Mouse (Mus musculus) midbrain, embryonic 16.5 days (tissue): ENCODE measurements around the gene Fbxw2. TPM values are rescaled to one million over a fixed set of nuclear protein-coding genes. Genes with fewer than 3 reads are reported as not detected.
"Not testable (repeated sequence)": the region's sequence is repeated elsewhere in the genome, so short reads cannot be mapped to it uniquely, and the experiment has no call there.

Experiments used
- ATAC-seq: fragments of 200-750 bp; cut with Nextera tagmentation; 2 replicates; pipeline ENCODE4 v1.8.0; 2017; ENCODE audit warnings: moderate TSS enrichment
- H3K27ac ChIP-seq: fragments of 300-500 bp; sonication (generic); 2 replicates; pipeline ENCODE4 v1.5.1; 2014; ENCODE audit warnings: mild to moderate bottlenecking, low read length, mixed read lengths
- H3K27me3 ChIP-seq: fragments of 300-500 bp; sonication (generic); 2 replicates; pipeline ENCODE4 v1.6.1; 2014; ENCODE audit warnings: low read depth, low read length, mixed read lengths; ENCODE audit not compliant: control insufficient read depth, insufficient read depth
- H3K36me3 ChIP-seq: fragments of 300-500 bp; sonication (generic); 2 replicates; pipeline ENCODE4 v1.6.1; 2014; ENCODE audit warnings: mild to moderate bottlenecking, low read length, moderate library complexity, mixed read lengths; ENCODE audit not compliant: control insufficient read depth, insufficient read depth
- H3K4me1 ChIP-seq: fragments of 300-500 bp; sonication (generic); 2 replicates; pipeline ENCODE4 v1.6.1; 2014; ENCODE audit warnings: mild to moderate bottlenecking, low read length, mixed read lengths; ENCODE audit not compliant: control insufficient read depth, insufficient read depth
- H3K4me2 ChIP-seq: fragments of 300-500 bp; sonication (generic); 2 replicates; pipeline ENCODE4 v1.6.1; 2014; ENCODE audit warnings: mild to moderate bottlenecking, low read length, mixed read lengths
- H3K4me3 ChIP-seq: fragments of 300-500 bp; sonication (generic); 2 replicates; pipeline ENCODE4 v1.5.1; 2014; ENCODE audit warnings: low read depth, mild to moderate bottlenecking, low read length, moderate library complexity, mixed read lengths
- H3K9ac ChIP-seq: fragments of 300-500 bp; sonication (generic); 2 replicates; pipeline ENCODE4 v1.6.1; 2014; ENCODE audit warnings: low read depth, low read length, mixed read lengths
- H3K9me3 ChIP-seq: fragments of 300-500 bp; sonication (generic); replicated peaks from 2 replicates; pipeline ENCODE4 v1.6.1; 2014; ENCODE audit warnings: mild to moderate bottlenecking, low read length, mixed read lengths; ENCODE audit not compliant: control insufficient read depth, poor library complexity, severe bottlenecking
- WGBS: fragments of 180-500 bp; shearing (Covaris S2); extraction: QIAGEN DNeasy Blood & Tissue Kit; methylation state at CpG from one replicate; pipeline ENCODE4 v1.1.7; 2014; 5-methylcytosine and 5-hydroxymethylcytosine counted together
- polyA plus RNA-seq: library from polyadenylated mRNA; unstranded; fragments of >200 nt; fragmentation: Nextera tagmentation; extraction: Ambion mirVana; gene quantifications from 2 replicates; pipeline ENCODE4 v1.2.1, GENCODE M21; 2015

The Fbxw2 gene
- polyA plus RNA-seq, 1 experiment from 2014 or later = 102 TPM

DNA sequence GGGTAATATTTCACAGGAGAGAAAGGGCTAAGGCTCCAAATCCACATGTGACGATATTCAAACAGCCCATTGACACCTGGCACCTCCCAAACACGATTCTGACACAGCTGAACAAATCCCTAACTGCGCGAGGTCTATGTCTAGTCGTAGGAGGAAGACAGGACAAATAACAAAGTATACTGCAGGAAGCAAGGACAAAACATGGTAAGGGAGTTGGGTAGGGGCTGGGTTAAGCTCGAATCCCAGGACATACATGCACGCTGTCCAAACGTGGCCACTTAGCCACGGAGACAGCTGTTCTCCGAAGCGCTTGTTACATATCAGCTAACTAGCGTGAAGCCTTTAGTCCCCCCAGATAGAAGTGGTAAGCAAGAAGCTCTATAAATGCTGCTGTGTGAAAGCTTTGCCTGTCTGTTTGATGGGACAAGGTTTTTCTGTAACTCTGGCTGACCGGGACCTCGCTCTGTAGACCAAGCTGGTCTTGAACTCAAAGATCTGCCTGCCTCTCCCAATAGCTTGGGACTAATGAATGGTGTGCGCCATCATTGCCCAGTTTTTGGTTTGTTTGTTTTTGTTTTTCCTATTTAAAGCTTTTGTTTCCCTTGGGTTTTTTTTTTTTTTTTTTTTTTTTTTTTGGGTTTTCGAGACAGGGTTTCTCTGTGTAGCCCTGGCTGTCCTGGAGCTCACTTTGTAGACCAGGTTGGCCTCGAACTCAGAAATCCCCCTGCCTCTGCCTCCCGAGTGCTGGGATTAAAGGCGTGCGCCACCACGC, 535 bp upstream of the Fbxw2 start:
- Histone ChIP-seq H3K4me2 (peak overlapping the region; percentile 85), H3K27me3 (no peaks in the 10 kb centered on the region; the same call in 1 of the 2 replicates), H3K4me1 (peaks cover 24% of the 10 kb centered on the region), H3K4me3 (peak overlapping the region; percentile 99), H3K27ac (peak overlapping the region; percentile 88), H3K9me3 (no peaks in the 10 kb centered on the region), H3K9ac (peak overlapping the region; percentile 96), H3K36me3 (no peaks in the 10 kb centered on the region)
- 0 out of 2 replicates have a peak, but pooled peaks have one; percentile 27 for ATAC-seq
- WGBS = 33% methylated on average over 19 of the region's 21 CpGs

DNA sequence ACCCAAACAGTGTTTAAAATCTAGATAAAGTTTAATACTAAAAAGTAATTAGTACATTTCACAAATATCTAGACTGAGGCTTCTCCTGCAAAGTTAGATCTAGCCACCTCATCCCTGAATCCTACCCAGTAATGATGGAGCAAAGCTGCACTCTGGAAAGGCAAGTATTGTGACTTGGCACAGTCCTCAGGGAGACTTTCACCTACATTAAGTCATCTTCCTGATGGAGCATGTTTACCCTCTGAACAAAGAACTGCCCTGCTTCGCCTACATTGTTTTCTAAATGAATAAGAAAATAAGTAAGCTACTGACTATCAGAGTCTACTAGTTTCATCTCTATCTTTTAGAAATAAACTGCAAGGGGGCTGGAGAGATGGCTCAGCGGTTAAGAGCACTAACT, 7.6 kb downstream of the Fbxw2 start:
- 100% methylated on average over 2 of the region's 2 CpGs for WGBS
- H3K9ac ChIP-seq = no peak overlapping the region
- H3K27ac ChIP-seq = no peak overlapping the region
- H3K9me3 ChIP-seq = no peaks in the 10 kb centered on the region
- H3K27me3 ChIP-seq = no peaks in the 10 kb centered on the region
- H3K36me3 ChIP-seq = peaks cover 11% of the 10 kb centered on the region
- H3K4me1 ChIP-seq = peaks cover under 1% of the 10 kb centered on the region; the same call in 1 of the 2 replicates
- no peak overlapping the region for H3K4me2 ChIP-seq
- no peak for ATAC-seq
- no peak overlapping the region for H3K4me3 ChIP-seq

DNA sequence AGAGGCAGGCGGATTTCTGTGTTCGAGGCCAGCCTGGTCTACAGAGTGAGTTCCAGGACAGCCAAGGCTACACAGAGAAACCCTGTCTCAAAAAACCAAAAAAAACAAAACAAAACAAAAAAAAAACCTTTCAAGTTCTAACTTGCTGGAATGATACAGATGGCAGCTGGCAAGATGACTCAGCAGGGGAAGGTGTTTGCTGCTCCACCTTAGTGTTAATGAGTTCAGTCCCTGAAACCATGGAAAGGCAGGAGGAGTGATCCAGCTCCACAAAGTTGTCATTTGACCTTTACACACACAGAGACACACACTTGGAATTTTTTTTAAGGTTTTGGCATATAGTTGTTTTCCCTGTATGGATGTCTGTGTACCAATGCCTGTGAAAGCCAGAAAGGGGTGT, 10.2 kb downstream of the Fbxw2 start:
- not testable (repeated sequence) for H3K4me3 ChIP-seq, H3K27ac ChIP-seq, H3K4me2 ChIP-seq, ATAC-seq, H3K4me1 ChIP-seq, H3K27me3 ChIP-seq, H3K9ac ChIP-seq, H3K9me3 ChIP-seq
- H3K36me3 ChIP-seq = peaks cover 19% of the 10 kb centered on the region
- WGBS = 92% methylated on average over 2 of the region's 2 CpGs

DNA sequence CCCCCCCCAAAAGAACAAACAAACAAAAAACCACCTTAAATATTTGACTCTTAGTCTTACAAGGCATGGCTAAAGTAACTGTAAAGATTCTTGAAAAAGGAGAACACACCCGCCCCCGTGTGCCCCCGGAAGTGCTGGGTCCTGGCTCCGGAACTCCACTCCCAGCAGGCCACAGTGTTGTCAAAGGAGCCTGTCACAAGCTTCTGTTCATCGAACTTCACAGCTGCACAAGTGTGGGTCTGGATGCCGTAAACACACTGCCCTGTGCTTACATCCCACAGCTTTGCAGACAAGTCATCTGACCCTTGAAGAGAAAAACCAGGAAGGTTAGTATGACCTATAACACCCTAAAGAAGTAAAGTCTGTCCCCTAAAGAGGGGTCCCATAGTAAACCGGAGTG, 13.4 kb downstream of the Fbxw2 start:
- peaks cover 15% of the 10 kb centered on the region for H3K36me3 ChIP-seq
- H3K9ac ChIP-seq = no peak overlapping the region
- H3K27ac ChIP-seq = no peak overlapping the region
- no peaks in the 10 kb centered on the region for H3K4me1 ChIP-seq
- H3K4me2 ChIP-seq = no peak overlapping the region
- no peak overlapping the region for H3K4me3 ChIP-seq
- no peaks in the 10 kb centered on the region for H3K27me3 ChIP-seq
- no peaks in the 10 kb centered on the region for H3K9me3 ChIP-seq
- ATAC-seq = no peak
- WGBS = 87% methylated on average over 7 of the region's 7 CpGs

DNA sequence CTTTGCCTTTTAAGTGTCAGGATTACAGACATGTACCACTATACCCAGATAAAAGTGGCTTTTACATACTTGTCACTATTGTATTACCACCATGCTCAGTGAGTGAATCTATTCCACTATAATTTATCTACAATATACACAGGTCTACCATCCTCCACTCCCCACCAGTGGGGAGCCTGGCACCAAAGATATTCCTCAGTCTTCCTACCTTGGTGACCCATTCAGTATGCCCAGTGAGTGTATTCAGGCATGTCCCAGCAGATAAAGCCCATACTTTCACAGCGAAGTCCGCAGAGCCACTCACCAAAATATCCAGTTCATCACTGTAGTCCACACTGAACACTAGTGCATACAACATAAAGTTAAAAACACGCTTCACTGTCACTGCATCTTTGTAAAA, 15.3 kb downstream of the Fbxw2 start:
- no peak for ATAC-seq
- no peak overlapping the region for H3K4me3 ChIP-seq
- no peak overlapping the region for H3K9ac ChIP-seq
- H3K27me3 ChIP-seq = no peaks in the 10 kb centered on the region
- H3K27ac ChIP-seq = no peak overlapping the region
- no peaks in the 10 kb centered on the region for H3K9me3 ChIP-seq
- 96% methylated on average over 3 of the region's 3 CpGs for WGBS
- no peaks in the 10 kb centered on the region for H3K4me1 ChIP-seq
- peaks cover 15% of the 10 kb centered on the region for H3K36me3 ChIP-seq
- no peak overlapping the region for H3K4me2 ChIP-seq

DNA sequence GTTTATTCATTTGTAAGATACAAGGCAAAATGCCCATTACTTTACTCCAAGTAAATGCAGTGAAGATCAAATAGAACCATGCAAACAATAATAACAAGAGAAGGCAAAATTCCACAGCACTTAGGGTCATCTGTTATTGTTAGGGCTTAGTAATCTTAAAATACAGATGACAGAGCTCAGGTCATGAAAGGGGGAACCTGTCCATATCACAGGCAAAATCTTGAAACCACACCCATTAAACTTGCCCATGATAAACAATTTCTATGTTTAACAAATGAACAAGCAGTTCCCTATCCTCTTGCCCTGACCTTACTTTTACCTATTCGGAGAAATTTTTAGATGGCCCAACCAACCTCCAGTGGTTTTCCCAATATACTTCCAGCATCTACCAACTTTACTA, 16.5 kb downstream of the Fbxw2 start:
- H3K36me3 ChIP-seq = peaks cover 12% of the 10 kb centered on the region
- 0 out of 2 replicates have a peak, but pooled peaks cover 2% of the 10 kb centered on the region for H3K4me1 ChIP-seq
- no peak overlapping the region for H3K4me2 ChIP-seq
- H3K9ac ChIP-seq = no peak overlapping the region
- no peaks in the 10 kb centered on the region for H3K9me3 ChIP-seq
- ATAC-seq = no peak
- H3K27me3 ChIP-seq = no peaks in the 10 kb centered on the region
- no peak overlapping the region for H3K27ac ChIP-seq
- no peak overlapping the region for H3K4me3 ChIP-seq
- WGBS = 100% methylated on average over 1 of the region's 1 CpGs

DNA sequence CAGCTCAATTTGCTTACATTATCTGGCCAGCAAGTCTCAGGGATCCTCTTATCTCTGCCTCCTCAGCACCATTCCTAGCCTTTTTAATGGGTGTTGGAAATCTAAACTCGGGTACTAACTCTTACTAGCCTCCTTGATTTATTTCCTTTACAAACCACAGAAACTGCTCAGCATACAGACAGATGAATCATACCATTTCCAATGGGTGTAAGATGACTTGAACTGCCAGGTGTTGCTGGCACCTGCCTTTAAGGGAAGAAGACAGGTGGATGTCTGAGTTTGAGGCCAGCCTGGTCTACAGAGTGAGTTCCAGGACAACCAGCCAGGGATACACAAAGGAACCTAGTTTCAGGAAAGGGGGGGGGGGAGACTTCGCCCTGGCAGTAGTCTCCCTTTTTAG, 18.1 kb downstream of the Fbxw2 start:
- Histone ChIP-seq H3K4me2 (no peak overlapping the region), H3K4me3 (no peak overlapping the region), H3K9ac (no peak overlapping the region), H3K36me3 (peaks cover 10% of the 10 kb centered on the region), H3K27me3 (no peaks in the 10 kb centered on the region), H3K4me1 (peaks cover 10% of the 10 kb centered on the region), H3K27ac (no peak overlapping the region), H3K9me3 (no peaks in the 10 kb centered on the region)
- ATAC-seq = no peak
- 91% methylated on average over 2 of the region's 2 CpGs for WGBS

DNA sequence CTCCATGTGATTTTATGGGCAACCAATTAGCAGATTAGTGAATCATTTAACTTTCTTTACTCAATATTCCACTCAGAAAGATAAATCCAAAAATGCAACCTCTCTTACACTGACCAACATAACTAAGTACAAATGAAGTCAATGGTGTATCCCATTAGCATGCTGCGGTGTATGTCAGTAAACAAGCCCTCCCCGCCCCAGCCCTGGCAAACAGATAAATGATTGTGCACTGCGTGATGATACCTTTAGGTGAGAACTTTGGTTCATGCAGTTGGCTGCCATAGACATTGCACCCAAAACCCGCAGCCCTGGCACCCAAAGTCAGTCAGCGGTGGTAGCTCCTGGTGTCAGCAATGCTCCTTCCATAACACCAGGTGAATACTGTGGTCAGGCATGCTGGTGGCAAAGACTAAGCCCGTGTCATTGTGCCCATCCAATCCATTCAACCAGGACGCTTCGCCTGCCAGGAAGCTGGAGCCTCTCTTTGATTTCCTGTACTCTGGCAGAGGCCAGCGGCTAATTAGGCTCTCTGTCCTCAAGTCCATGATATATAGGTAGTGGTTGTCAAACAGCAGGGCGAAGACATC, 20.7 kb downstream of the Fbxw2 start:
- no peak overlapping the region for H3K4me3 ChIP-seq
- H3K4me2 ChIP-seq = no peak overlapping the region
- peaks cover 12% of the 10 kb centered on the region for H3K4me1 ChIP-seq
- no peaks in the 10 kb centered on the region for H3K27me3 ChIP-seq
- H3K9ac ChIP-seq = no peak overlapping the region
- 0 out of 2 replicates have a peak, but pooled peaks cover 2% of the 10 kb centered on the region for H3K36me3 ChIP-seq
- no peak overlapping the region for H3K27ac ChIP-seq
- WGBS = 96% methylated on average over 10 of the region's 10 CpGs
- ATAC-seq = no peak
- H3K9me3 ChIP-seq = no peaks in the 10 kb centered on the region

DNA sequence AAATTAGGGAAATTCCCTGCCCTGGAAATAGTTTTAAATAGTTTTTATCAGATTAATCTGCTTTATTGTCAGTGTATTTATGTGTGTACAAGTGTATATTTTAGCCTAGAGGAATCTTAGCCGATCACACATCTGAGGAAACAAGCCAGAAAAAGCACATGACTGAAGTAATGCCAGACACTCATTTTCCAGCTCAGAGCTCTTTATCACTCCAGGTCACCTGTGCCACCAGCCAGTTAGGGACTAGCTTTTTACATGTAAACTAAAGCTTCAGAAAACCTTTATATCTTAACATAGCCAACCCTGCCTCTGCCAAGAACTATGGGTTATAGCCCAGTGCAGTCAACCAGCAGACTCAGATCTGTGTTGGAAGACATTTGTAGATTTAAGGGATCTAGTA, 21.3 kb downstream of the Fbxw2 start:
- Histone ChIP-seq H3K9ac (no peak overlapping the region), H3K9me3 (no peaks in the 10 kb centered on the region), H3K27me3 (no peaks in the 10 kb centered on the region), H3K4me1 (peaks cover 14% of the 10 kb centered on the region), H3K4me2 (no peak overlapping the region), H3K27ac (no peak overlapping the region), H3K4me3 (no peak overlapping the region), H3K36me3 (0 out of 2 replicates have a peak, but pooled peaks cover 2% of the 10 kb centered on the region)
- ATAC-seq = no peak
- 76% methylated on average over 1 of the region's 1 CpGs for WGBS
